9 mouse cellular contexts compared by ENCODE assay signal in genomic region chr2:74672481-74673362, GRCm38 (mm10). TPM values are rescaled to one million over a fixed set of nuclear protein-coding genes. Genes with fewer than 3 reads are reported as not detected.
A peak's percentile ranks its signal among the peaks of the same experiment; 100 is the strongest.
DNase-seq lines count a peak whose midpoint lies in the region; ATAC-seq lines count a peak whose summit lies in the region.
"Had no signal": no experiment of that assay in that cellular context is flagged by ENCODE, and none has a peak within 500 bp of the region (broad histone marks: within the 10 kb centered on the region; RNA-seq: fewer than 3 reads in every experiment).

No protein-coding gene starts in this region.

- H3K9me3 ChIP-seq in hindbrain, embryonic 10.5 days, result no peaks in the 10 kb centered on the region
- H3K9me3 ChIP-seq in liver, embryonic 13.5 days (replicated peaks), result no peaks in the 10 kb centered on the region

- H3K36me3 ChIP-seq in hindbrain, embryonic 10.5 days, result no peaks in the 10 kb centered on the region
- no peaks in the 10 kb centered on the region for H3K36me3 ChIP-seq in liver, embryonic 13.5 days

- 1% methylated on average over 40 of the region's 40 CpGs for WGBS in hindbrain, embryonic 10.5 days
- WGBS in liver, embryonic 13.5 days (ENCODE audit: insufficient replicate concordance), result 1% methylated on average over 40 of the region's 40 CpGs

- no peak overlapping the region for H3K27ac ChIP-seq in hindbrain, embryonic 10.5 days
- H3K27ac ChIP-seq in liver, embryonic 13.5 days, result no peak overlapping the region

- peaks cover 20% of the 10 kb centered on the region for H3K4me1 ChIP-seq in hindbrain, embryonic 10.5 days (replicated peaks)
- H3K4me1 ChIP-seq in liver, embryonic 13.5 days (replicated peaks), result peaks cover 6% of the 10 kb centered on the region; the same call in 1 of the 2 replicates

- H3K4me3 ChIP-seq in hindbrain, embryonic 10.5 days, result peak overlapping the region; percentile 34
- H3K4me3 ChIP-seq in liver, embryonic 13.5 days (replicated peaks), result peak overlapping the region; percentile 37

- no peak for ATAC-seq in liver, embryonic 13.5 days (ENCODE audit: low read depth)

- H3K9ac ChIP-seq in liver, embryonic 13.5 days, result no peak overlapping the region

- peaks cover 100% of the 10 kb centered on the region for H3K27me3 ChIP-seq in hindbrain, embryonic 10.5 days (ENCODE audit: insufficient read depth, poor library complexity, severe bottlenecking)
- peaks cover 100% of the 10 kb centered on the region for H3K27me3 ChIP-seq in liver, embryonic 13.5 days

- DNase-seq in adrenal gland, adult (ENCODE audit: inconsistent age in 2 of 2, low spot score in 1 of 2), result peak; percentile 50 to 76
- no peak for DNase-seq in adrenal gland, adult 2 months
- peak; percentile 70 for DNase-seq in A20 (ENCODE audit: low read depth, low spot score)
- DNase-seq in embryo, embryonic 10 days (ENCODE audit: low spot score), result peak; percentile 89
- DNase-seq in hindbrain, embryonic 10.5 days (ENCODE audit: low spot score), result peak; percentile 83
- no peak for DNase-seq in liver, embryonic 13.5 days
- peak; percentile 65 for DNase-seq in naive thymus-derived CD4-positive, alpha-beta T cell, adult 2 months (ENCODE audit: low read depth)
- no peak for DNase-seq in frontal cortex, postnatal 14 days (ENCODE audit: low spot score in 2 of 2)

- peak overlapping the region; percentile 55 for H3K4me2 ChIP-seq in liver, embryonic 13.5 days

RNA-seq across cellular contexts. Expression of gene Hoxd12, which starts 2.1 kb away (rescaled TPM):
- not detected for total RNA-seq in adrenal gland, adult 2 months (2021)
- polyA plus RNA-seq in adrenal gland, adult 2 months (2012; rRNA removed), result not detected in 2 replicates
- not detected in 2 replicates for polyA plus RNA-seq in hindbrain, embryonic 10.5 days (2016; fragmentation: Nextera tagmentation; extraction: Ambion mirVana)
- polyA plus RNA-seq in liver, embryonic 13.5 days (2015; fragmentation: Nextera tagmentation; extraction: Ambion mirVana), result not detected in 2 replicates
- total RNA-seq: left cerebral cortex, postnatal 10 days had no signal

RNA-seq across cellular contexts. Expression of gene Hoxd13, which starts 4.6 kb away (rescaled TPM):
- not detected for total RNA-seq in adrenal gland, adult 2 months (2021)
- not detected in 2 replicates for polyA plus RNA-seq in adrenal gland, adult 2 months (2012; rRNA removed)
- not detected in 2 replicates for polyA plus RNA-seq in hindbrain, embryonic 10.5 days (2016; fragmentation: Nextera tagmentation; extraction: Ambion mirVana)
- polyA plus RNA-seq in liver, embryonic 13.5 days (2015; fragmentation: Nextera tagmentation; extraction: Ambion mirVana), result not detected in 2 replicates
- total RNA-seq: left cerebral cortex, postnatal 10 days had no signal

RNA-seq across cellular contexts. Expression of gene Hoxd11, which starts 6.6 kb away (rescaled TPM):
- not detected for total RNA-seq in adrenal gland, adult 2 months (2021)
- polyA plus RNA-seq in adrenal gland, adult 2 months (2012; rRNA removed), result not detected in 2 replicates
- not detected in 2 replicates for polyA plus RNA-seq in hindbrain, embryonic 10.5 days (2016; fragmentation: Nextera tagmentation; extraction: Ambion mirVana)
- not detected in 2 replicates for polyA plus RNA-seq in liver, embryonic 13.5 days (2015; fragmentation: Nextera tagmentation; extraction: Ambion mirVana)
- total RNA-seq: left cerebral cortex, postnatal 10 days had no signal

RNA-seq across cellular contexts. Expression of gene Evx2, which starts 13.4 kb away (rescaled TPM):
- total RNA-seq in adrenal gland, adult 2 months (2021), result not detected
- polyA plus RNA-seq in adrenal gland, adult 2 months (2012; rRNA removed), result not detected in 2 replicates
- 0.19 and 0.47 TPM in 2 replicates for polyA plus RNA-seq in hindbrain, embryonic 10.5 days (2016; fragmentation: Nextera tagmentation; extraction: Ambion mirVana)
- not detected in 2 replicates for polyA plus RNA-seq in liver, embryonic 13.5 days (2015; fragmentation: Nextera tagmentation; extraction: Ambion mirVana)
- total RNA-seq: left cerebral cortex, postnatal 10 days had no signal

RNA-seq across cellular contexts. Expression of gene Hoxd10, which starts 19.0 kb away (rescaled TPM):
- total RNA-seq in adrenal gland, adult 2 months (2021), result not detected
- not detected in 2 replicates for polyA plus RNA-seq in adrenal gland, adult 2 months (2012; rRNA removed)
- not detected in 2 replicates for polyA plus RNA-seq in hindbrain, embryonic 10.5 days (2016; fragmentation: Nextera tagmentation; extraction: Ambion mirVana)
- not detected in 2 replicates for polyA plus RNA-seq in liver, embryonic 13.5 days (2015; fragmentation: Nextera tagmentation; extraction: Ambion mirVana)
- total RNA-seq: left cerebral cortex, postnatal 10 days had no signal

Comparison
In these comparisons a context has a peak if more than half of its experiments do, and no peak if none do; other contexts are left out.
1. DNase-seq: peak in adrenal gland, adult (2 of 2), A20 (single experiment), embryo, embryonic 10 days (single experiment), hindbrain, embryonic 10.5 days (single experiment) and naive thymus-derived CD4-positive, alpha-beta T cell, adult 2 months (single experiment); none in adrenal gland, adult 2 months (single experiment), liver, embryonic 13.5 days (single experiment) and frontal cortex, postnatal 14 days (0 of 2).